Mouse (Mus musculus) midbrain, embryonic 11.5 days (tissue): ENCODE data around the gene Sun1. TPM values are rescaled to one million over a fixed set of nuclear protein-coding genes. Genes with fewer than 3 reads are reported as not detected.

Experiments
- ATAC-seq: fragments of 200-750 bp; cut with Nextera tagmentation; 2 replicates; pipeline ENCODE4 v1.8.0; 2017; ENCODE audit warnings: moderate TSS enrichment, moderate library complexity; ENCODE audit not compliant: low FRiP score
- DNase-seq: peaks from one replicate; pipeline ENCODE4 v3.0.0; 2015; ENCODE audit warnings: low spot score; ENCODE audit errors: missing footprints
- H3K27ac ChIP-seq: fragments of 300-500 bp; sonication (generic); 2 replicates; pipeline ENCODE4 v1.5.1; 2014; ENCODE audit warnings: low read depth, low read length
- H3K27me3 ChIP-seq: fragments of 300-500 bp; sonication (generic); 2 replicates; pipeline ENCODE4 v1.6.1; 2014; ENCODE audit warnings: mild to moderate bottlenecking, low read length, moderate library complexity, mixed read lengths; ENCODE audit not compliant: control insufficient read depth, insufficient read depth
- H3K36me3 ChIP-seq: fragments of 300-500 bp; sonication (generic); 2 replicates; pipeline ENCODE4 v1.6.1; 2014; ENCODE audit warnings: mild to moderate bottlenecking, low read length, moderate library complexity, mixed read lengths; ENCODE audit not compliant: control insufficient read depth, insufficient read depth
- H3K4me1 ChIP-seq: fragments of 300-500 bp; sonication (generic); 2 replicates; pipeline ENCODE4 v1.6.1; 2014; ENCODE audit warnings: low read length; ENCODE audit not compliant: control insufficient read depth, insufficient read depth
- H3K4me2 ChIP-seq: fragments of 300-500 bp; sonication (generic); 2 replicates; pipeline ENCODE4 v1.6.1; 2014; ENCODE audit warnings: mild to moderate bottlenecking, moderate library complexity
- H3K4me3 ChIP-seq: fragments of 300-500 bp; sonication (generic); 2 replicates; pipeline ENCODE4 v1.5.1; 2014; ENCODE audit warnings: low read depth, low read length
- H3K9ac ChIP-seq: fragments of 300-500 bp; sonication (generic); 2 replicates; pipeline ENCODE4 v1.6.1; 2014; ENCODE audit warnings: low read length
- H3K9me3 ChIP-seq: fragments of 300-500 bp; sonication (generic); 2 replicates; pipeline ENCODE4 v1.6.1; 2016; ENCODE audit warnings: low read length; ENCODE audit not compliant: control insufficient read depth
- WGBS: fragments of 180-500 bp; shearing (Covaris S2); extraction: QIAGEN DNeasy Blood & Tissue Kit; methylation state at CpG from one replicate; pipeline ENCODE4 v1.1.7; 2014; 5-methylcytosine and 5-hydroxymethylcytosine counted together
- polyA plus RNA-seq: library from polyadenylated mRNA; unstranded; fragments of >200 nt; fragmentation: Nextera tagmentation; extraction: Ambion mirVana; gene quantifications from 2 replicates; pipeline ENCODE4 v1.2.1, GENCODE M21; 2014

The Sun1 gene
- polyA plus RNA-seq, 1 experiment from 2014 or later, result 41.9 TPM

- under 1% methylated on average over 82 of the region's 90 CpGs for WGBS
These were observed 51.9 kb downstream of the Sun1 start, which contains the start of gene Get4 for GRCm38 (mm10) chr5:139252081-139252909. Get4 (plus strand) TSS chr5:139252324.

GRCm38 (mm10) chr5:139252910-139253245, 52.4 kb downstream of the Sun1 start:
- Histone ChIP-seq H3K27ac (peak overlapping the region; percentile 61), H3K4me1 (peaks cover 11% of the 10 kb centered on the region), H3K9ac (peak overlapping the region; percentile 93), H3K4me2 (peak overlapping the region; percentile 93), H3K36me3 (peaks cover 6% of the 10 kb centered on the region; the same call in 1 of the 2 replicates), H3K27me3 (no peaks in the 10 kb centered on the region), H3K4me3 (peak overlapping the region; percentile 84), H3K9me3 (no peaks in the 10 kb centered on the region)
- under 1% methylated on average over 7 of the region's 7 CpGs for WGBS
- ATAC-seq (peak; percentile 34), DNase-seq (no peak)

More at GRCm38 (mm10) chr5:139252081-139252909, 51.9 kb downstream of the Sun1 start, which contains the start of gene Get4:
- peak; percentile 99 for DNase-seq
- Histone ChIP-seq H3K9ac (peak within 1 kb of the TSS; percentile 93), H3K9me3 (no peaks in the 10 kb centered on the region), H3K4me2 (peak within 1 kb of the TSS; percentile 93), H3K27ac (peak within 1 kb of the TSS; percentile 85), H3K4me3 (peak within 1 kb of the TSS; percentile 84), H3K36me3 (peaks cover 9% of the 10 kb centered on the region), H3K4me1 (peaks cover 11% of the 10 kb centered on the region), H3K27me3 (no peaks in the 10 kb centered on the region)
- ATAC-seq, result peak; percentile 94

GRCm38 (mm10) chr5:139253301-139253741, 52.9 kb downstream of the Sun1 start:
- Histone ChIP-seq H3K4me1 (peaks cover 11% of the 10 kb centered on the region), H3K27me3 (no peaks in the 10 kb centered on the region), H3K4me3 (peak overlapping the region; percentile 84), H3K9me3 (no peaks in the 10 kb centered on the region), H3K9ac (peak overlapping the region; percentile 93), H3K4me2 (peak overlapping the region; percentile 93), H3K36me3 (peaks cover 5% of the 10 kb centered on the region; the same call in 1 of the 2 replicates), H3K27ac (no peak overlapping the region)
- ATAC-seq, result no peak
- 19% methylated on average over 6 of the region's 6 CpGs for WGBS
- peak; percentile 76 for DNase-seq

GRCm38 (mm10) chr5:139254938-139255337, 54.5 kb downstream of the Sun1 start:
- Histone ChIP-seq H3K27ac (no peak overlapping the region), H3K4me2 (no peak overlapping the region), H3K36me3 (no peaks in the 10 kb centered on the region; the same call in 1 of the 2 replicates), H3K4me3 (no peak overlapping the region), H3K9me3 (no peaks in the 10 kb centered on the region), H3K27me3 (no peaks in the 10 kb centered on the region), H3K9ac (no peak overlapping the region), H3K4me1 (peaks cover 11% of the 10 kb centered on the region)
- WGBS, result 81% methylated on average over 6 of the region's 6 CpGs
- ATAC-seq, result no peak
- no peak for DNase-seq

GRCm38 (mm10) chr5:139255777-139256176, 55.3 kb downstream of the Sun1 start:
- ATAC-seq, result no peak

GRCm38 (mm10) chr5:139256211-139256765, 55.9 kb downstream of the Sun1 start:
- Histone ChIP-seq H3K4me1 (peaks cover 11% of the 10 kb centered on the region), H3K4me2 (no peak overlapping the region), H3K36me3 (peaks cover 3% of the 10 kb centered on the region; the same call in 1 of the 2 replicates), H3K4me3 (no peak overlapping the region), H3K27ac (no peak overlapping the region), H3K9ac (no peak overlapping the region), H3K27me3 (no peaks in the 10 kb centered on the region), H3K9me3 (no peaks in the 10 kb centered on the region)
- WGBS, result 82% methylated on average over 3 of the region's 3 CpGs
- DNase-seq, result peak; percentile 66
- no peak for ATAC-seq

More at GRCm38 (mm10) chr5:139255777-139256176, 55.3 kb downstream of the Sun1 start:
- Histone ChIP-seq H3K9ac (no peak overlapping the region), H3K4me2 (no peak overlapping the region), H3K4me3 (no peak overlapping the region), H3K27me3 (no peaks in the 10 kb centered on the region), H3K4me1 (peaks cover 11% of the 10 kb centered on the region), H3K27ac (no peak overlapping the region), H3K36me3 (peaks cover 3% of the 10 kb centered on the region; the same call in 1 of the 2 replicates), H3K9me3 (no peaks in the 10 kb centered on the region)
- DNase-seq, result peak; percentile 77
- 94% methylated on average over 6 of the region's 6 CpGs for WGBS

- Histone ChIP-seq H3K27ac (no peak overlapping the region), H3K4me2 (no peak overlapping the region), H3K27me3 (no peaks in the 10 kb centered on the region), H3K4me1 (peaks cover 8% of the 10 kb centered on the region), H3K9me3 (no peaks in the 10 kb centered on the region), H3K4me3 (no peak overlapping the region), H3K9ac (no peak overlapping the region), H3K36me3 (peaks cover 3% of the 10 kb centered on the region; the same call in 1 of the 2 replicates)
- ATAC-seq (no peak), DNase-seq (peak; percentile 77)
- WGBS, result 97% methylated on average over 1 of the region's 1 CpGs
These were observed 56.8 kb downstream of the Sun1 start for GRCm38 (mm10) chr5:139257265-139257664.

- Histone ChIP-seq H3K9me3 (no peaks in the 10 kb centered on the region), H3K4me3 (no peak overlapping the region), H3K36me3 (peaks cover 3% of the 10 kb centered on the region; the same call in 1 of the 2 replicates), H3K27ac (no peak overlapping the region), H3K27me3 (no peaks in the 10 kb centered on the region), H3K4me2 (no peak overlapping the region), H3K4me1 (peaks cover 8% of the 10 kb centered on the region), H3K9ac (no peak overlapping the region)
- DNase-seq (peak; percentile 14), ATAC-seq (no peak)
- WGBS, result 72% methylated on average over 4 of the region's 4 CpGs
These were observed 57.4 kb downstream of the Sun1 start for GRCm38 (mm10) chr5:139257818-139258217.
